Mouse (Mus musculus) embryonic facial prominence, embryonic 11.5 days (tissue): ENCODE results near the gene Ubtf. TPM values are rescaled to one million over a fixed set of nuclear protein-coding genes. Genes with fewer than 3 reads are reported as not detected.
"Not testable (repeated sequence)": the region's sequence is repeated elsewhere in the genome, so short reads cannot be mapped to it uniquely, and the experiment has no call there.

ENCODE experiments used
- ATAC-seq: fragments of 200-750 bp; cut with Nextera tagmentation; replicated peaks from 2 replicates; pipeline ENCODE4 v1.8.0; 2017; ENCODE audit warnings: low read depth; ENCODE audit not compliant: insufficient number of reproducible peaks, low FRiP score, low TSS enrichment
- DNase-seq: peaks from one replicate; pipeline ENCODE4 v3.0.0-alpha.2; 2015; ENCODE audit warnings: low spot score
- H3K27ac ChIP-seq: fragments of 300-500 bp; sonication (generic); replicated peaks from 2 replicates; pipeline ENCODE4 v1.5.1; 2014; ENCODE audit warnings: mild to moderate bottlenecking, low read depth, low read length, control low read depth
- H3K27me3 ChIP-seq: fragments of 300-500 bp; sonication (generic); 2 replicates; pipeline ENCODE4 v1.6.1; 2014; ENCODE audit warnings: mild to moderate bottlenecking, low read length, moderate library complexity, mixed read lengths; ENCODE audit not compliant: control insufficient read depth, insufficient read depth
- H3K36me3 ChIP-seq: fragments of 300-500 bp; sonication (generic); replicated peaks from 2 replicates; pipeline ENCODE4 v1.6.1; 2014; ENCODE audit warnings: low read depth, mild to moderate bottlenecking, low read length, moderate library complexity, mixed read lengths; ENCODE audit not compliant: control insufficient read depth, insufficient read depth
- H3K4me1 ChIP-seq: fragments of 300-500 bp; sonication (generic); 2 replicates; pipeline ENCODE4 v1.6.1; 2014; ENCODE audit warnings: low read length, mixed read lengths; ENCODE audit not compliant: control insufficient read depth, insufficient read depth
- H3K4me2 ChIP-seq: fragments of 300-500 bp; sonication (generic); 2 replicates; pipeline ENCODE4 v1.6.1; 2014; ENCODE audit warnings: low read depth, mild to moderate bottlenecking, control low read depth, low read length, moderate library complexity
- H3K4me3 ChIP-seq: fragments of 300-500 bp; sonication (generic); 2 replicates; pipeline ENCODE4 v1.5.1; 2014; ENCODE audit warnings: low read depth, low read length, control low read depth
- H3K9ac ChIP-seq: fragments of 300-500 bp; sonication (generic); replicated peaks from 2 replicates; pipeline ENCODE4 v1.6.1; 2014; ENCODE audit warnings: mild to moderate bottlenecking, control low read depth, low read length
- H3K9me3 ChIP-seq: fragments of 300-500 bp; sonication (generic); replicated peaks from 2 replicates; pipeline ENCODE4 v1.6.1; 2016; ENCODE audit warnings: mild to moderate bottlenecking, low read length, inconsistent platforms, mixed read lengths; ENCODE audit not compliant: control insufficient read depth
- WGBS: fragments of 180-500 bp; shearing (Covaris S2); extraction: QIAGEN DNeasy Blood & Tissue Kit; methylation state at CpG from one replicate; pipeline ENCODE4 v1.1.7; 2014; 5-methylcytosine and 5-hydroxymethylcytosine counted together
- polyA plus RNA-seq: library from polyadenylated mRNA; unstranded; fragments of >200 nt; fragmentation: Nextera tagmentation; extraction: Ambion mirVana; gene quantifications from 2 replicates; pipeline ENCODE4 v1.2.1, GENCODE M21; 2014

Ubtf gene
- polyA plus RNA-seq, 1 experiment from 2014 or later, result 84.5 TPM

DNA sequence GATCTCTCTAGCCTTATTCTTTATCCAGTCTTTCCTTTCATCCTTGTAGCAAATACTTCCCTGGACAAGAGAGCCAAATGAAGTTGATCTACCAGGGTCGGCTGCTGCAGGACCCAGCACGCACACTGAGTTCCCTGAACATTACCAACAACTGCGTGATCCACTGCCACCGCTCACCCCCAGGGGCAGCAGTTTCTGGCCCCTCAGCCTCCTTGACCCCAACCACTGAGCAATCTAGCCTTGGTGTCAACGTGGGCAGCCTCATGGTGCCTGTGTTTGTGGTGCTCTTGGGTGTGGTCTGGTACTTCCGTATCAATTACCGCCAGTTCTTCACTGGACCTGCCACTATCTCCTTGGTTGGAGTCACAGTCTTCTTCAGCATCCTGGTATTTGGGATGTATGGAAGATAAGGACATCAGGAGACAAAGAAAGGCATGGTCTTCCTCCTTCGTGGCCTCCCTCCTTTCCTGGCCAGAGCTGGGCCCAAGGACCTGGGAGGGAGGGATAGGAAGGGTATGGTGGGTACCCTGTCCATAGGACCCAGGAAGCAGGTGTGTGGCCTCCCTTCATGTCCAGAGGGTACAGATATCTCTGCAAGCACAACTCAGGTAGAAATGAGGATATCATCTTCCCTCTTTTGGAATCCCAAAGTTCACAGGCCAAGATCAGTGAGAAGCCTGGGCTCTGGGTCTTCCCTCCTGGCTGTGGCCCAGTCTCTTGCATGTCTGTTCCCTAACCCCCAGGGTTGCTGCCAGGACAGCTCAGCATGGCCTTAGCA is 31.3 kb downstream of the Ubtf start:
- Histone ChIP-seq H3K9ac (no peak overlapping the region; the same call in 1 of the 2 replicates), H3K27ac (no peak overlapping the region), H3K4me1 (no peaks in the 10 kb centered on the region; the same call in none of the 2 replicates), H3K9me3 (no peaks in the 10 kb centered on the region), H3K27me3 (no peaks in the 10 kb centered on the region), H3K36me3 (peaks cover 13% of the 10 kb centered on the region), H3K4me2 (no peak overlapping the region), H3K4me3 (no peak overlapping the region)
- no peak for DNase-seq
- no peak for ATAC-seq
- 90% methylated on average over 8 of the region's 8 CpGs for WGBS

DNA sequence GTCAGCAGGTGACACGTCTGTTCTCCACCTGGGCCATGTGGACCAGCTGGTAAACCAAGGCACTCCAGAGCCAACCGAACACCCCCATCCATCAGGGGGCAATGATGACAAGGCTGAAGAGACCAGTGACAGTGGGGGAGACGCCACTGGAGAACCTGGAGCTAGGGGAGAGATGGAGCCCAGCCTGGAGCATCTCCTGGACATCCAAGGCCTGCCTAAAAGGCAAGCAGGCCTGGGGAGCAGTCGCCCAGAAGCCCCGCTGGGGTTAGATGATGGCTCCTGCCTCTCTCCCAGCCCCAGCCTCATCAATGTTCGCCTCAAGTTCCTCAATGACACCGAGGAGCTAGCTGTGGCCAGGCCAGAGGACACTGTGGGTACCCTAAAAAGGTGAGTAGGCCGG is 32.1 kb downstream of the Ubtf start:
- peaks cover 13% of the 10 kb centered on the region for H3K36me3 ChIP-seq
- no peak overlapping the region for H3K9ac ChIP-seq

DNA sequence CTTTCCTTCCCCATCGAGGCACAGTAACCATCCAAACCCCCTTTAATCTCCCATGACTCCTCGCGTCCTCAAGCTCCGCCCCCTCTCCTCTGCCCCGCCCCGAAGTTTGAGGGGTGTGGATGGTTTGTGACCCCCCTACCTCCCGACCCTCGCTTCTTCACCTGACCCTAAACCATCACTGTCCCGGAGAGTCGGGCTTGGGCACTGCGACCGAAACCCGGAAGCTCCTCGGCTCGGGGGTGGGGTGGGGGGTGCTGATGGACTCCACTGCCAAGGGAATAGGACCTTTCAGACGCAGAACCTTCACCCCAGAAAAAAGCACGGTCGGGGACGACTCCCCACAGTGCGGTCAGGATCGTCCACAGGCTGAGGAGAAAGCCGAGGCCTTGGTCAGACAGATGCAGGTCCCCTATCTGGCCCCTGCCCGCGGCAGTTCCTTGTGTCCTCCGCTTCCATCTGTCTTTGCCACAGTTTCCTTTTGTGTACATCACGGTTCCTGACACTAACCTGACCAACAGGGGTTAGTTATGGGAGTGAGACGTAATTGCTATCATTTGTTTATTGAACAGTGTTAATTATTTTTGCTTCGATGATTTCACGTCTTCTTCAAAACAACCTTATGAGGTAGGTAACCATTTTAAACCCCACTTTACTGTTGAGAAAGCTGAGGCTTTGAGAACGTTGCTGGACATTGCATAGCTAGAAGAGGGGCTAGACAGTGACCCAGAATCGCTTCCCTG is 34.3 kb downstream of the Ubtf start:
- WGBS, result 5% methylated on average over 31 of the region's 31 CpGs
- no peaks in the 10 kb centered on the region for H3K9me3 ChIP-seq
- peak overlapping the region; percentile 67 for H3K4me3 ChIP-seq
- no peak overlapping the region for H3K27ac ChIP-seq
- H3K36me3 ChIP-seq, result peaks cover 5% of the 10 kb centered on the region
- peak overlapping the region; percentile 78 for H3K9ac ChIP-seq
- no peaks in the 10 kb centered on the region; the same call in none of the 2 replicates for H3K4me1 ChIP-seq
- ATAC-seq, result peak; percentile 53
- H3K27me3 ChIP-seq, result no peaks in the 10 kb centered on the region
- peak overlapping the region; percentile 84 for H3K4me2 ChIP-seq
- DNase-seq, result no peak

More for the DNA sequence above, 32.1 kb downstream of the Ubtf start:
- Histone ChIP-seq H3K4me3 (no peak overlapping the region), H3K27ac (no peak overlapping the region), H3K4me2 (no peak overlapping the region), H3K4me1 (no peaks in the 10 kb centered on the region; the same call in none of the 2 replicates), H3K9me3 (no peaks in the 10 kb centered on the region), H3K27me3 (no peaks in the 10 kb centered on the region)
- no peak for ATAC-seq
- no peak for DNase-seq
- 87% methylated on average over 8 of the region's 8 CpGs for WGBS

GRCm38 (mm10) chr11:102284501-102285094 is 34.9 kb downstream of the Ubtf start, which contains the start of gene Tmub2:
Gene Tmub2 (plus strand): TSS chr11:102284931.
- H3K36me3 ChIP-seq, result peaks cover 5% of the 10 kb centered on the region

GRCm38 (mm10) chr11:102283922-102284321 is 35.6 kb downstream of the Ubtf start:
- Histone ChIP-seq H3K36me3 (peaks cover 5% of the 10 kb centered on the region), H3K9ac (no peak overlapping the region), H3K27ac (peak overlapping the region; percentile 16; the same call in 1 of the 2 replicates), H3K4me2 (no peak overlapping the region), H3K4me3 (no peak overlapping the region; the same call in 1 of the 2 replicates), H3K4me1 (no peaks in the 10 kb centered on the region; the same call in none of the 2 replicates), H3K9me3 (no peaks in the 10 kb centered on the region), H3K27me3 (no peaks in the 10 kb centered on the region)
- 86% methylated on average over 6 of the region's 6 CpGs for WGBS
- DNase-seq, result no peak
- no peak for ATAC-seq

More at GRCm38 (mm10) chr11:102284501-102285094, 34.9 kb downstream of the Ubtf start, which contains the start of gene Tmub2:
- peak; percentile 100 for DNase-seq
- ATAC-seq, result peak; percentile 63
- no peaks in the 10 kb centered on the region; the same call in none of the 2 replicates for H3K4me1 ChIP-seq
- H3K27ac ChIP-seq, result peak within 1 kb of the TSS; percentile 16; the same call in 1 of the 2 replicates
- no peaks in the 10 kb centered on the region for H3K27me3 ChIP-seq
- WGBS, result under 1% methylated on average over 32 of the region's 32 CpGs
- H3K4me2 ChIP-seq, result peak within 1 kb of the TSS; percentile 84
- peak within 1 kb of the TSS; percentile 67 for H3K4me3 ChIP-seq
- no peaks in the 10 kb centered on the region for H3K9me3 ChIP-seq
- H3K9ac ChIP-seq, result peak within 1 kb of the TSS; percentile 78

- not testable (repeated sequence) for H3K4me3 ChIP-seq, H3K4me1 ChIP-seq, DNase-seq, H3K4me2 ChIP-seq, H3K9me3 ChIP-seq, H3K36me3 ChIP-seq, H3K9ac ChIP-seq, H3K27ac ChIP-seq, H3K27me3 ChIP-seq, ATAC-seq
- WGBS, result 72% methylated on average over 6 of the region's 6 CpGs
These were observed 39.3 kb downstream of the Ubtf start for GRCm38 (mm10) chr11:102280267-102280666.

- Histone ChIP-seq H3K9me3 (no peaks in the 10 kb centered on the region), H3K36me3 (no peaks in the 10 kb centered on the region), H3K27me3 (no peaks in the 10 kb centered on the region), H3K4me1 (peaks cover 3% of the 10 kb centered on the region), H3K27ac (no peak overlapping the region), H3K4me3 (no peak overlapping the region), H3K4me2 (no peak overlapping the region), H3K9ac (no peak overlapping the region)
- 94% methylated on average over 3 of the region's 3 CpGs for WGBS
- ATAC-seq (no peak), DNase-seq (no peak)
These were observed 39.9 kb downstream of the Ubtf start for GRCm38 (mm10) chr11:102279595-102279994.
